Mouse (Mus musculus): Measurements from ENCODE around the gene Wdr12. TPM values are rescaled to one million over a fixed set of nuclear protein-coding genes. Genes with fewer than 3 reads are reported as not detected.
"Not testable (repeated sequence)": the region's sequence is repeated elsewhere in the genome, so short reads cannot be mapped to it uniquely, and the experiment has no call there.

Wdr12 gene
- total RNA-seq (2021), result 10 to 100 TPM; 29.4 to 36.1 TPM

DNA sequence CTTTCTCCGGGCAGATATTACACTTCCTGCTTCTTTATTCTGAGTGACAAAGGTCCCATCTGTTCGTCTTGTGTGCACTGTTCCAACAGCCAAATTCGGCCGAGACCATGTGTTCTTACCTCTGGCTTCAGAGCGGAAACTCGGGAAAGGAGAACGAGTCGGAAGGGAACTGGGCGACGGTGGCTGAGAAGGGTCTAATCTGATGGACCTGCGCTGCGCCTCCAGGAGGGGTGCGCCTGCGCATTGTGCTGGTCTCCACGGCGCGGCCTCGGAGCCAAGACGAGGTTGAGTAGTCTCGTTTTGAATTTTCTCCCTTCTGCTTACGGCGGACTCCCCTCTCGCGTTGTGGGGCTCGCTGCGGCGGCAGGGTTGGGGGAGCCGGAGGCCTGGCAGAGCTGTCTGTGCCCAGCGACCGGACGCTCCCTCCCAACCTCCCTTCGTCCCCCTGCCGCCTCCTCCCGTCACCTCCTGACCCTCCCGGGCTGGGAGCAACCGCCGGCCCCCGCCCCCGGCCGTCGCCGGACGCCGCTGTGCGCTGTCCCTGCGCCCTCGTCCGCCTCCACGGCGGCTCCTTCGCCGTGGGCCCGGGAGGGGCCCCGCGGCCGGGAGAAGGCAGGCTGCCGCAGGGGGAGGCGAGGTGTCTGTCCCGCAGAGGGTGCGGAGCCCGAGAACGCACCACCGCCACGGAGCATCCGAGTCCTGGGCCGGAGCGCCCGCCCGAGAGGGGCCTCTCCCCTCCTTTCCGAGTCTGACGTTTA, at the start of gene Wdr12, which contains the start of gene Carf:
Gene Wdr12 (minus strand): TSS at position 622 of the 758 bp plus-strand sequence.
Gene Carf (plus strand): TSS at position 224 of the 758 bp plus-strand sequence.
- peak; percentile 89 to 96 for DNase-seq (ENCODE audit: extremely low spot score in 1 of 2, low spot score in 1 of 2)

DNA sequence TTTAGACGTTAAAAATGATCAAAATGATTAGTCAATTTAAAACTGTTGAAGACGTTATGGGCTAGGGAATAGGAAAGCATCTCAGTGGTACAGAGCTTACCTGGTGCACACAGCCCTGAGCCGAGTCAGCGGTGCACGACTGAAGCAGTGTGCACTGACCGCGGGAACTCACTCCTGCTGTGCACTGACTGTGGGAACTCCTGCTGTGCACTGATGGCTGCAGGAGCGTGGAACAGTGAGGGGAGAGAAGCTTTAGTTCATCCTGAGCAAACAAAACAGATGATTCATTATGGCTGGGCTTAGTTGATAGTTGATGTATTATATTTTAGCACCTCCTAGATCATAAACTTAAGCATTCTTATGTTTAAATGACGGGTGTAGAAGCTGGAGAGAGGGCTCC, 38.9 kb upstream of the Wdr12 start:
- DNase-seq (ENCODE audit: extremely low spot score in 1 of 2, low spot score in 1 of 2), result no peak

GRCm38 (mm10) chr1:60117721-60118455, 19.4 kb upstream of the Wdr12 start:
- DNase-seq (ENCODE audit: extremely low spot score in 1 of 2, low spot score in 1 of 2), result no peak

- no peak for DNase-seq (ENCODE audit: extremely low spot score in 1 of 2, low spot score in 1 of 2)
These were observed 6.1 kb upstream of the Wdr12 start for GRCm38 (mm10) chr1:60104582-60104981.

DNA sequence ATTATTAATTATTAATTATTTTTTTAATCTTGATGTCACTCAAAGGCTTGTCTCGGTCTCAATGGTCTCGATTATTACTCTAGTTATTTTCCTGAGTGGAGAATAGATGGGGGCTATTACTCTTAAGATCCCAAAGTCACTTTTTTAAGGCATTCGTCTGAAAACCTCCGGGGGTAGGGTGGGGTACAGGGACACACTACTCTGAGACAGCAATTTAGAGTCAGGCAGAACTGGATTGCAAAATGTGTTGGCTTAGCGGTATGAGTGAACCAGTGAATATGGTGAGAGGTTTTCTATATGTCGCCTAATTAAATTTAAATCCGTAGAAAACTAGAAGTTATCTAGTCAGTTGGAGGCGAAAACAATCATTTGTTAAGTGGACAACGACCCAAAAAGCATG, 394 bp upstream of the Wdr12 start:
- DNase-seq (ENCODE audit: extremely low spot score in 1 of 2, low spot score in 1 of 2), result peak in 1 of 2 experiments; percentile 4

DNA sequence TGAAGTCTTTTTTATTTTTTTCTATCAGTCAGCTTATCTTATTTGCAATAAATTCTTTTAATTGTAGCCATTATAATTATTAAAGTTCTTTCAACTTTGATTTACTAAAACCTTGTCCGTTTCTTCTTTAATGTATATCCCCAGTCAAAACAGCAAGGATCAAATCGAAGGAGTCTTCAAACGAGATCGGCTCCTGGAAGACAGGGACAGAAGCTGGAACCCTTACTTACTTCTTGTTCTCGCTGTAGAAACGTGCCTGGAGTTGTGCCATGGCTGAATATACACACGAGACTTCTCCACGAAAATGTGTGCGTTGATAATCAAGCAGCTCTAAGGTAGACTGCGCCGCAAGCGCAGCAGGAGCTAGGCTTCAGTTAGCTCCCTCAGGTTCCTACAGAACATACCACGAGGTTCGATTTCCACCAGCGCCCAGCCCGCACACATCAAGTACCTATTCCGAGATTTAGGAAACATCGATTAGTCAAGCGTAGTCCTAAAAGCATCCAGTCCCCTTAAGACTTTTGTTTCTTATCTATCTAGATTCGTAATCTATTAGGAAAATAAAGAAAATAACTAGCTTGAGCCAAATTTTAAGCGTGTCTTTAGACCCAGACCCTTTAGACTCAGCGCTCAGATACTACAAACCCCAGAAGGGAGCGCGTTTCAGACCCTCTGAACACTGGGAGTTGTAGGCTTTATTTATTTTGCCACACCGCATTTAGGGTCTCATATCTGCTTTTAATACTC, 995 bp downstream of the Wdr12 start:
- peak; percentile 26 to 64 for DNase-seq (ENCODE audit: extremely low spot score in 1 of 2, low spot score in 1 of 2)

GRCm38 (mm10) chr1:60096572-60097276, 1.7 kb downstream of the Wdr12 start:
- no peak for DNase-seq (ENCODE audit: extremely low spot score in 1 of 2, low spot score in 1 of 2)

DNA sequence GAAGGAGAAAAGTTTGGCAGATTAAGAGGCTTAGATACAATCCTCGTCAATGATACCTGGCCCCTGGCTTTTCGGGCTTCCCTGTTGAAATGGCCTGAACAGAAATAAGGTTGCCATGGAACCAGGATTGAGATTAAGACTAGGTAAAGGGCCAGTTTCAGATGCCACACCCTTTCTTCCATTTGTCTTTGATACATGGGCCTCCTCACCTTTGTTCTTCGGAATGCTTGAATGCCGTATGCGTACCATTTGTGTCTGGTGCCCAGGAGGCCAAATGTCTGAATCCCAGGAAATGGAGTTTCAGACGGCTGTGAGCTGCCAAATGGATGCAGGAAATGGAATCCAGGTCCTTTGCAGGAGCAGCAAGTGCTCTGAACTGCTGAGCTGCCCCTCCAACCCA, 22.0 kb downstream of the Wdr12 start:
- DNase-seq (ENCODE audit: extremely low spot score in 1 of 2, low spot score in 1 of 2), result no peak

- DNase-seq (ENCODE audit: extremely low spot score in 1 of 2, low spot score in 1 of 2), result no peak
These were observed 22.9 kb downstream of the Wdr12 start for GRCm38 (mm10) chr1:60075590-60075989.

- DNase-seq (ENCODE audit: extremely low spot score in 1 of 2, low spot score in 1 of 2), result no peak
These were observed 23.5 kb downstream of the Wdr12 start for GRCm38 (mm10) chr1:60074935-60075334.

GRCm38 (mm10) chr1:60070725-60071124, 27.7 kb downstream of the Wdr12 start:
- not testable (repeated sequence) for DNase-seq (ENCODE audit: extremely low spot score in 1 of 2, low spot score in 1 of 2)

- DNase-seq (ENCODE audit: extremely low spot score in 1 of 2, low spot score in 1 of 2), result no peak
These were observed 42.1 kb downstream of the Wdr12 start for GRCm38 (mm10) chr1:60056310-60056709.

- DNase-seq (ENCODE audit: extremely low spot score in 1 of 2, low spot score in 1 of 2), result no peak
These were observed 43.8 kb downstream of the Wdr12 start for GRCm38 (mm10) chr1:60054659-60055058.

GRCm38 (mm10) chr1:60047481-60047880, 51.0 kb downstream of the Wdr12 start:
- not testable (repeated sequence) for DNase-seq (ENCODE audit: extremely low spot score in 1 of 2, low spot score in 1 of 2)

GRCm38 (mm10) chr1:60044595-60044994, 53.9 kb downstream of the Wdr12 start:
- no peak for DNase-seq (ENCODE audit: extremely low spot score in 1 of 2, low spot score in 1 of 2)

DNA sequence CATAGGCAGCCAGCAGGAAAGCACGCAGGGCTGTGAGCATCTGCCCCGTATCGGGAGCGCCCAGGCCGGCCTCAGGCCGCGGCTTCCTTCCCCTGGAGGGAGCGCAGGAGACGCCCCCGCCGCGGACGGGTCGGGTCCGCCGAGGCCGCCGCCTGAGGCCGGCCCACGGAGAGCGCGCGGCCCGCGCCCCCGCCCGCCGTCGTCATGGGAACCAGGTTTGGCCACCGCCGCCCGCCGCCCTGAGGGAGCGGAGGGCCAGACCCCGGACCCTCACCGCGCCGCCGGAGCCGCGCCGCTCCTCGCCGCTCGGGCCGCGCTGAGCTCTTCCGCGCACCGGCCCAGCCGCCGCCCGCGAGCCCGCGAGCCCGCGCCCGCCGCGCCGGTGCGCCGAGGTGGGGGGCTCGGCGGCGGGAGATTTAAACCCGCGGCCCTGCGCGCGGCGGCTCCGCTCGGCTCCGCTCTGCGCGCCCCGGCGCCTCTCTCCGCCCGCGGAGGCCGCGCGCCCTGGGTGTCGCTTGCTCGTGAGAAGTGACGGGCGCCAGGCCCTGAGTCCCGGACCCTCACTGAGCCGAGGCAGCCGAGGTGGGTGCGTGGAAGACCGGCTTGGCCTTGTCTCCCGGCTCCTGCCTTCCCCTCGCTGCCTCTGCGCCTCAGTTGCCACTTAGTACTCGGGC, 55.5 kb downstream of the Wdr12 start, which contains the start of gene Ica1l:
Gene Ica1l (minus strand): TSS at position 389 of the 674 bp plus-strand sequence.
- peak; percentile 21 to 32 for DNase-seq (ENCODE audit: extremely low spot score in 1 of 2, low spot score in 1 of 2)

GRCm38 (mm10) chr1:60042398-60042795, 56.0 kb downstream of the Wdr12 start:
- peak in 1 of 2 experiments; percentile 30 for DNase-seq (ENCODE audit: extremely low spot score in 1 of 2, low spot score in 1 of 2)

- DNase-seq (ENCODE audit: extremely low spot score in 1 of 2, low spot score in 1 of 2), result no peak
These were observed 63.4 kb downstream of the Wdr12 start for GRCm38 (mm10) chr1:60035044-60035443.
